Mouse (Mus musculus): ENCODE measurements around the gene Atp6v1g2.

GRCm38 (mm10) chr17:35259621-35260020 lies 26.2 kb downstream of the Atp6v1g2 start:
- TF ChIP-seq CTCF (IDR thresholded peaks at IDR 0.05; ENCODE audit: borderline replicate concordance, extremely low read depth, insufficient read depth, insufficient read length) (no peak), POLR2A (IDR thresholded peaks at IDR 0.05; ENCODE audit: borderline replicate concordance, extremely low read depth, insufficient read depth, insufficient read length, poor library complexity, severe bottlenecking) (no peak)

Data from brain, embryonic 14.5 days (tissue).